Mouse (Mus musculus): ENCODE data around the gene H2-M10.6. TPM values are rescaled to one million over a fixed set of nuclear protein-coding genes. Genes with fewer than 3 reads are reported as not detected.
"Not testable (repeated sequence)": the region's sequence is repeated elsewhere in the genome, so short reads cannot be mapped to it uniquely, and the experiment has no call there.

The H2-M10.6 gene
- polyA plus RNA-seq, 1 experiment from 2014 or later = not detected

DNA sequence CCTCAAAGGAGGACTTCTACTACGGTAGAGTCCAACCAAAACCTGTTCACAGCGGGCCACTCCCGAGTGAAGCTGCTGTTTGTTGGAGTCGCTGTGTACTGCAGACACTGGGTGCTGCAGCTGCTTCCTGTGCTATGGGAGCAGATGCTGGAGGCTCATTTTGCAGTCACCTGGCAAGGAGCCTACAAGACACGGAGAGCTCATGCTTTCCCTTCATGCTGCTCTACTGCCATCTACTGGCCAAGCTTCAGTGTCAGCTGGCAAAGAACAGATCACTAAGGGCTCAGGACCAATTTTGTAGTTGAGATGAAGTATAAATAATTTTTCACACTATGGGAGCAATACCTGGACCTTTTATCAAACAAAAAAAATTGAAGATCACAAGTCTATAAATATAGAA lies 14.0 kb downstream of the H2-M10.6 start:
- WGBS = 19% methylated on average over 5 of the region's 5 CpGs
- not testable (repeated sequence) for H3K9me3 ChIP-seq

DNA sequence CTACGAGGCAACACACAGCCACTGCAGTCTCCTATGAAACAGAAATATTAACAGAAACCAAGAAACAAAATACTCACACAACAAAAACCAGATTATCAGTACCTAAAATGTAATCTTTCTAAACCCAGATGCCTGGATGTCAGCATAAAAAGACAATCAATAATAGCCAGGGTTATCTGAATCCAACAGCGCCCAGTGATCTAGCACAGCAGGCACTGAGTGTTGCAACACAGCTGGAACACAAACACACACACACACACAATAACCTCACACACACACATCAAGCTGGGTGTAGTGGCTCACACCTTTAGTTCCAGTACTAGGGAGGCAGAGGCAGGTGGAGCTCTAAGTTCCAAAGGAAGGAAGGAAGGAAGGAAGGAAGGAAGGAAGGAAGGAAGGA lies 16.5 kb downstream of the H2-M10.6 start:
- Histone ChIP-seq H3K9ac (replicated peaks) (no peak overlapping the region), H3K36me3 (no peaks in the 10 kb centered on the region), H3K27me3 (no peaks in the 10 kb centered on the region), H3K4me2 (replicated peaks) (no peak overlapping the region), H3K4me3 (replicated peaks) (no peak overlapping the region), H3K9me3 (no peaks in the 10 kb centered on the region), H3K27ac (no peak overlapping the region), H3K4me1 (replicated peaks) (no peaks in the 10 kb centered on the region)
- ATAC-seq = no peak
- 82% methylated on average over 2 of the region's 2 CpGs for WGBS

More for the DNA sequence above, 14.0 kb downstream of the H2-M10.6 start:
- not testable (repeated sequence) for H3K4me2 ChIP-seq (replicated peaks); H3K36me3 ChIP-seq; H3K4me1 ChIP-seq (replicated peaks); H3K4me3 ChIP-seq (replicated peaks); H3K27me3 ChIP-seq; H3K27ac ChIP-seq; H3K9ac ChIP-seq (replicated peaks)
- ATAC-seq = peak; percentile 83

DNA sequence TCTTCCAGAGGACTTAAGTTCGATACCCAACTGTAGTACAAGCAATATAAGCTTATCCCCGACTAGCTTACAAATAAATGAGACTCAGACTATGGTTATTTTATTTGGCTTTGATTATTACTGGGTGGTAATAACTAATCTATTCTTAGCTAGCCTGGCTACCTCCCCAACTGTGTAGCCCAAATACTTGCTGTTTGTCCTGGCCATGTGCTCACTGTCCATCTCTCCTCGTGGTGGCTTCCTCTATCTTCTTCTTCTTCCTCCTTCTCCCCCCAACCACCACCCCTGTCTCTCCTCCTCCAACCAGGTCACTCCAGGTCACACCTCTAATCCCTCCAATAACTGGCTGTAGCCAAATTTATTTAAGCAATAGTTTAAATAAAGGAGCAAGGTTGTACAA lies 18.5 kb downstream of the H2-M10.6 start:
- WGBS = 78% methylated on average over 3 of the region's 3 CpGs
- no peaks in the 10 kb centered on the region for H3K36me3 ChIP-seq
- no peak overlapping the region for H3K4me2 ChIP-seq (replicated peaks)
- 0 out of 2 replicates have a peak, but pooled peaks cover 3% of the 10 kb centered on the region for H3K27me3 ChIP-seq
- H3K9ac ChIP-seq (replicated peaks) = no peak overlapping the region
- H3K27ac ChIP-seq = no peak overlapping the region
- no peaks in the 10 kb centered on the region for H3K4me1 ChIP-seq (replicated peaks)
- no peak overlapping the region for H3K4me3 ChIP-seq (replicated peaks)
- no peaks in the 10 kb centered on the region for H3K9me3 ChIP-seq
- no peak for ATAC-seq

DNA sequence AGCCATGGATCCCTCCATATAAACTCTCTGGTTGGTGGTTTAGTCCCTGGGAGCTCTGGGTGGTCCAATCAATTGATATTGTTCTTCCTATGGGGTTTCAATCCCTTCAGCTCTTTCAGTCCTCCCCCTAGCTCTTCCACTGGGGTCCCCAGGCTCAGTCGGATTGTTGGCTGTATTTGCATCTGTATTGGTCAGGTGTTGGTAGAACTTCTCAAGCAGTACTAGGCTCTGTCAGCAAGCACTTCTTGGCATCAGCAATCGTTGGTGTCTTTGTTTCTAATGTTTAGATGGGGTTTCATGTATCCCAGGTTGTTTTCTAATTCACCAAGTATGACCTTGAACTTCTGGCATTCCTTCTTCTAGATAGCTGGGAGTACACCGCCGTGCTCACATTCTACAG lies 20.7 kb downstream of the H2-M10.6 start:
- Histone ChIP-seq H3K9me3 (no peaks in the 10 kb centered on the region), H3K36me3 (no peaks in the 10 kb centered on the region), H3K4me3 (replicated peaks) (no peak overlapping the region), H3K4me2 (replicated peaks) (no peak overlapping the region), H3K27me3 (0 out of 2 replicates have a peak, but pooled peaks cover 3% of the 10 kb centered on the region), H3K9ac (replicated peaks) (no peak overlapping the region), H3K4me1 (replicated peaks) (peaks cover 11% of the 10 kb centered on the region), H3K27ac (no peak overlapping the region)
- ATAC-seq = no peak
- WGBS = 54% methylated on average over 4 of the region's 4 CpGs

DNA sequence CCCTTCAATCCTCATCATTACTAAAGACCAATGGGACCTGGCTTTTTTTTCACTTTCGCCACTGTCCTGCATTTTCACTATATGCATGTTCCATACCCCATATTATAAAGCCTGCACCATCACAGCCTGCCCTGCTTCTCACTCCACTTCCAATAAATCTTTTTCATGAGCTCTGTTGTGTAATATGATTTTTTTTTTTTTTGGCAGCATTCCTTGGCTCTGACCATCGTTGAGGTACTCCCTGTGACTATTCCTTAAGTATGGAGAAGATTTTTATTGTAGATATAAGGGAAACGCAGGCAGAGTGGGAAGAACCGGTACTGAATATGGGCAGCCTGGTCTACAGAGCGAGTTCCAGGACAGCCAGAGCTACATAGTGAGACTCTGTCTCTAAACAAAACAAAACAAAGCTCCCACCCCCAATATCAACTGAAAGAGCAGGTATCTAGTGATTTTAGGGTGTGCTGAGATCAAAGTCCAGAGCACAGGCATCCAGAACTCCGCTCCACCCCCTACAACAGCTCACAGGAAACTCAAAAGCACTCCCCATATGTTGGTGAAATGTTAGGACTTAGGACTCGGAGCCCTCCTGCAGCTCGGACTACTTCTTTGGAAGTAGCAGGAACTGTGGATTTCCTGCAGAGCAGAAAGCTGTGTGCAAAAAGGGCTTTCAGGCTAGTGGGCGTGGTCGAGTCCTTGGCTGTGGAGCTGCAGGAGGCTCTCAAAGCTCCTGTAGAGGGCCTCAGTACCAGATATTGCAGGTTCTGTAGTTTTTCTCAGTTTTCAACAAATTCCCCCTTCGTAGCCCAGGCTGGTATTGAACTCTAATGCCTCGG lies 23.8 kb downstream of the H2-M10.6 start:
- 0 out of 2 replicates have a peak, but pooled peaks cover 3% of the 10 kb centered on the region for H3K27me3 ChIP-seq
- peak overlapping the region; percentile 71; the same call in 1 of the 2 replicates for H3K4me3 ChIP-seq (replicated peaks)
- H3K4me2 ChIP-seq (replicated peaks) = peak overlapping the region; percentile 62
- peaks cover 26% of the 10 kb centered on the region for H3K4me1 ChIP-seq (replicated peaks)
- no peaks in the 10 kb centered on the region for H3K36me3 ChIP-seq
- ATAC-seq = no peak
- H3K9ac ChIP-seq (replicated peaks) = no peak overlapping the region
- no peaks in the 10 kb centered on the region for H3K9me3 ChIP-seq
- 39% methylated on average over 12 of the region's 12 CpGs for whole genome bisulfite sequencing
- H3K27ac ChIP-seq = no peak overlapping the region; the same call in 1 of the 2 replicates

DNA sequence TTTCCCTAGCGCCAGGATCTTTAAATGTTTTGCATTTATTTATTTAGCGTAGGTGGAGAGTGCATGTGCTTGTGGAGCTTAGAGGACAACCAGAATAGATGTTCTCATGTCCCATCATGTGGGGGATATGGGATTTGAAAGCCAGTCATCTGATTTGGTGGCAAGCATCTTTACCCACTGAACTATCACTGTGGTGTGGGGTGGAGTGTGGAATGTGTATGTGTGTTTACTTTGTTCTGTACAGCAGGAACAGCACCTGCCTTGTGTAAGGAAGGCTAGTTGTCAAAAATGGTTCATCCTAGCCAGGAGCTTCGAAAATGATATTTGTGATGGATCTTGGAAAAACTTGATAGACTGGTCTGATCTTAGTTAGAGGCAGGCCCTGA lies 24.4 kb downstream of the H2-M10.6 start:
- Histone ChIP-seq H3K4me2 (replicated peaks) (peak overlapping the region; percentile 62), H3K36me3 (no peaks in the 10 kb centered on the region), H3K4me3 (replicated peaks) (peak overlapping the region; percentile 71), H3K9me3 (no peaks in the 10 kb centered on the region), H3K27me3 (0 out of 2 replicates have a peak, but pooled peaks cover 3% of the 10 kb centered on the region), H3K4me1 (replicated peaks) (peaks cover 26% of the 10 kb centered on the region), H3K27ac (peak overlapping the region; percentile 91; the same call in 1 of the 2 replicates), H3K9ac (replicated peaks) (peak overlapping the region; percentile 59)
- peak; percentile 28 for ATAC-seq
- 9% methylated on average over 3 of the region's 3 CpGs for WGBS

DNA sequence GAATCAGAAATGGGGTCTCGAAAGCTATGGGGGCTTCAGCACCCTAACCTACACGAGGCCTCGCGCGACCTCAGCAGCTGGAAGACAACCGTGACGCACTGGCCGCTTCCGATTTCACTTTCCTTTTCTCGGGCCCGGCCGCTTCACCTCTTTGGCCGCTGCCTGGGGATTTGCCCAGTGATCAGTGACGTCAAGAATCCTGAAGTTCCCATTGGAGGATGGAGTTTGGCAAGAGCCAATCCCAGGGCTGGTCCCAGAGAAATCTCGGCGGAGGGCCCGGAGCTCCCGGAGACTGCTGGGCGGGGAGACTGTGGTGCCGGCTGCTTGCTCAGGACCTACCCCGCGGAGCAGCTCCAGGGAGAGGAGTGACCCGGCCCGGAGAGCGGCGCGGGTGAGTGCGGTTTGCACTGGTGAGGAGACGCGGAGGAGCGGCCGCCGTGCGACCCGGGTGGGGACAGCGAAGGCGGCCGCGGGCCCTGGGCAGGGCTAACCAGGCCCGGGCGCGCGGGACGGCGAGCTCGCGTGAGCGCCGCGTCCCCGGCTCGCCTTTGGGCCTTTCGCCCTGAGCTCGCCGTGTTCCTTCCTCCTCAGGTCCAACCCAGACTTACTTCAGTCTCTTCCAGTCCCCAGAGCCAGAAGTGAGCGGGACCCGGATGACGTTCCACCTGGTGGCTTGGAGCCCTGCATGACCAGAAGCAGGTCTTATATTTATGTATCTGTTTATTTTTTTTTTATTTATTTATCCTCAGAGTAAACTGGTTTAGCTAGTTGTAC lies 25.1 kb downstream of the H2-M10.6 start, which contains the start of gene Trim26:
TSS of gene Trim26 (plus strand) at position 261 of the 774 bp plus-strand sequence.
- ATAC-seq = peak; percentile 99
- Histone ChIP-seq H3K9me3 (no peaks in the 10 kb centered on the region), H3K27ac (peak within 1 kb of the TSS; percentile 91), H3K27me3 (0 out of 2 replicates have a peak, but pooled peaks cover 3% of the 10 kb centered on the region), H3K4me1 (replicated peaks) (peaks cover 26% of the 10 kb centered on the region), H3K4me3 (replicated peaks) (peak within 1 kb of the TSS; percentile 71), H3K36me3 (no peaks in the 10 kb centered on the region), H3K4me2 (replicated peaks) (peak within 1 kb of the TSS; percentile 62), H3K9ac (replicated peaks) (peak within 1 kb of the TSS; percentile 86)
- under 1% methylated on average over 57 of the region's 58 CpGs for WGBS

DNA sequence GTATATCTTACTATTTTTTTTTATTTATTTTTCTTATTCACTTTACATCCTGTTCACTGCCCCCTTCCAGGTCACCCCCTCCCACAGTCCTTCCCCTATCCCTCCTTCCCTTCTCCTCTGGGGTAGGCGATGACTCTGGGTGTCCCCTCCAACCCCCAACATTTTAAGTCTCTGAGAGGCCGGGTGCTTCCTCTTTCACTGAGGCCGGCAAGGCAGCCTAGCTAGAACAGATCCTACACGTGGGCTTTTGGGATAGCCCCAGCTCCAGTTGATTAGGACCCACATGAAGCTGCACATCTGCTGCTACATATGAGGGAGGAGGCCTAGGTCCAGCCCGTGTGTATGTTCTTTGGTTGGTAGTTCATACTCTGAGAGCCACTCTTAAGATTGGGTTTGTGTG lies 27.0 kb downstream of the H2-M10.6 start:
- WGBS = 90% methylated on average over 5 of the region's 5 CpGs
- Histone ChIP-seq H3K9ac (replicated peaks) (no peak overlapping the region), H3K27me3 (0 out of 2 replicates have a peak, but pooled peaks cover under 1% of the 10 kb centered on the region), H3K27ac (no peak overlapping the region), H3K4me1 (replicated peaks) (peaks cover 26% of the 10 kb centered on the region), H3K9me3 (no peaks in the 10 kb centered on the region), H3K4me3 (replicated peaks) (no peak overlapping the region), H3K4me2 (replicated peaks) (no peak overlapping the region), H3K36me3 (no peaks in the 10 kb centered on the region)
- ATAC-seq = no peak

DNA sequence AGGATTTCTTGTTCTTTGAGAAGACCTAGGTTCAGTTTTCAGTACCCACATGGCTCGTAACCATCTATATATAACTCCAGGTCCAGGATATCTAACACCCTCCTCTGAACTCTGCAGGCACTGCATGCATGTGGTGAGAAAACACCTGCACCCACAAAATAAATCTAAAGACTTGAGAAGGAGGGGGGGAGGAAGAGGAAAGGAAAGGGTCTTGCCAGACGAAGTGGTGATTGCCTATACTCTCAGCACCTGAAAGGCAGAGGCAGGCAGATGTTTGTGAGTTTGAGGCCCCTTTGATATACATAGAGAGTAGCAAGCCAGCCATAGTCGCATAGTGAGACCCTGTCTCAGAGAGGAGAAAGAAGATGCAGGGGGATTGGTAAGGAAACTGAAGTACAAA lies 28.0 kb downstream of the H2-M10.6 start:
- H3K9me3 ChIP-seq = no peaks in the 10 kb centered on the region

DNA sequence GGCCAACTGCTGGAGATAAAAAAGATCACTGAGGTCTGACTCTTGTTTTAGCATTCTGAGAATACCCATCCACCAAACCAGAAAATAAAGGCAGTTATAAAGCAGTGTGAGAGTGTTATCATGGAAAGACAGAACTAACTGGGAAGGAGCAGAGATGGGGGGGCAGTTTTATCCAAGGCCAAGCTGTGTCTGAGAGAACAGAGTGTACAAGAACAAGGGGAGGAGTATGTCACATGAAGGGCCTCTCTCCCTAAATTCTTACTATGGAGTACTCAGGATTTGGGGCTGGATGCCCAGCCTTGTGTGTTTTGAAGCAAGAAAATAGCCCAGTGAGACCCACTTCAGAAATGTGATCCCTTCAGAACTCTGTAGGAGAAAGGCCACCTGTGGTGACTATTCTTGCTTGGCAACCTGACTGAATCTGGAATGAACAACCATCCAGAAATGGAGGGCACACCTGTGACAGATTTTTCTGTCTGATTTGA lies 29.0 kb downstream of the H2-M10.6 start:
- H3K36me3 ChIP-seq = no peaks in the 10 kb centered on the region
- H3K9me3 ChIP-seq = no peaks in the 10 kb centered on the region
- H3K27me3 ChIP-seq = no peaks in the 10 kb centered on the region
- H3K4me1 ChIP-seq (replicated peaks) = peaks cover 23% of the 10 kb centered on the region
- no peak overlapping the region for H3K27ac ChIP-seq
- H3K4me2 ChIP-seq (replicated peaks) = no peak overlapping the region
- no peak overlapping the region for H3K4me3 ChIP-seq (replicated peaks)
- ATAC-seq = no peak
- no peak overlapping the region for H3K9ac ChIP-seq (replicated peaks)

More for the DNA sequence above, 28.0 kb downstream of the H2-M10.6 start:
- H3K9ac ChIP-seq (replicated peaks) = no peak overlapping the region
- no peak overlapping the region for H3K27ac ChIP-seq
- H3K4me2 ChIP-seq (replicated peaks) = no peak overlapping the region
- H3K27me3 ChIP-seq = no peaks in the 10 kb centered on the region
- H3K36me3 ChIP-seq = no peaks in the 10 kb centered on the region
- 83% methylated on average over 3 of the region's 3 CpGs for WGBS
- H3K4me3 ChIP-seq (replicated peaks) = no peak overlapping the region
- peaks cover 26% of the 10 kb centered on the region for H3K4me1 ChIP-seq (replicated peaks)
- ATAC-seq = no peak

DNA sequence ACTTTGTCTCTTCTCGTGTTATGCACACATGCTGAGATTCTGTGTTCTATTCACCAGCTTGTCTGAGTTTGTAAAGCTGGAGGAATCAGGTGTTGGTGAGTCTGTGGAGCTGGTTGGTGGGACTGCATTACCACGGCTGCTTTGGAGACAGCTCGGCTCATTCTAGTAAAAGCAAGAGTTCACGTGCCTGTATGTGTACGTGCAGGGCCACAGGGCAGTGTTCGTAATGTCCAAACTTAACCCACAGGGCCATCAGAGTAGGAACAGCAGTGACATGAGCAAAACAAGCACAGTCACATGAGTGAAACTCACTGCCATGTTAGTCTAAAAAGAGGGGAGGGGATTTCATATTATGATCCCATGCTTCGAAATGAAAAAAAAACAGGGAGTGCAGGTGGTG lies 31.7 kb downstream of the H2-M10.6 start:
- no peak overlapping the region for H3K27ac ChIP-seq
- WGBS = 80% methylated on average over 7 of the region's 7 CpGs
- no peak overlapping the region for H3K4me2 ChIP-seq (replicated peaks)
- no peaks in the 10 kb centered on the region for H3K27me3 ChIP-seq
- ATAC-seq = no peak
- H3K9me3 ChIP-seq = no peaks in the 10 kb centered on the region
- no peak overlapping the region for H3K4me3 ChIP-seq (replicated peaks)
- 0 out of 2 replicates have a peak, but pooled peaks cover 6% of the 10 kb centered on the region for H3K4me1 ChIP-seq (replicated peaks)
- H3K9ac ChIP-seq (replicated peaks) = no peak overlapping the region
- H3K36me3 ChIP-seq = peaks cover 3% of the 10 kb centered on the region; the same call in 1 of the 2 replicates

DNA sequence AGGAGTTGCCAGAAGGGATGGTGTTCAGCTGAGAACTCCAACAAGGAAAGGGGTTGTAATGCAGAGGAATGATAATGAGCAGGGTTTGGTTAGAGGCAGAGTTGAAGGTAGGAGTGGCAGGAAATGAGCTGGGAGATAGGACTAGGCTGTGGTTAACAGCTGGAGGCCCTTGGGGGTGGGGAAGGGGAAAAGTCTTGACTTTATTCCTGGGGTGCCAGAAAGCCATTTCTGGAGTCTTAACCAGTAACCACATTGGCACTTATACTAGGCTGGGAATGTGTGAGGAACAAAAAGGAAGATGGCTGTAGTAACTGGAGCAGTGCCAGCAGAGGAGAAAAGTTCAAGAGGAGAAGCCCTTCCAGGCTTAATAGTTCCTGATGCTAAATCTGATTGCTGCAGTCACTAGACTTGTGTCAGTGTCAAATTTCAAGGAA lies 32.3 kb downstream of the H2-M10.6 start:
- ATAC-seq = no peak
- H3K4me3 ChIP-seq (replicated peaks) = no peak overlapping the region
- H3K9ac ChIP-seq (replicated peaks) = no peak overlapping the region
- H3K27me3 ChIP-seq = no peaks in the 10 kb centered on the region
- H3K4me1 ChIP-seq (replicated peaks) = 0 out of 2 replicates have a peak, but pooled peaks cover under 1% of the 10 kb centered on the region
- H3K9me3 ChIP-seq = no peaks in the 10 kb centered on the region
- peaks cover 3% of the 10 kb centered on the region; the same call in 1 of the 2 replicates for H3K36me3 ChIP-seq
- no peak overlapping the region for H3K4me2 ChIP-seq (replicated peaks)
- H3K27ac ChIP-seq = no peak overlapping the region

Measured in midbrain, embryonic 13.5 days (tissue).